Mouse (Mus musculus) heart, postnatal 0 days (tissue): ENCODE data around the gene Ccdc92b. TPM values are rescaled to one million over a fixed set of nuclear protein-coding genes. Genes with fewer than 3 reads are reported as not detected.

Experiments used
- ATAC-seq: fragments of 200-750 bp; cut with Nextera tagmentation; 2 replicates; pipeline ENCODE4 v1.8.0; 2017; ENCODE audit warnings: low read depth, moderate number of reproducible peaks, moderate library complexity; ENCODE audit not compliant: insufficient read depth
- DNase-seq: peaks from one replicate; pipeline ENCODE4 v3.0.0-alpha.2; 2016; ENCODE audit warnings: low spot score
- H3K27ac ChIP-seq: fragments of 300-500 bp; sonication (generic); 2 replicates; pipeline ENCODE4 v1.5.1; 2014; ENCODE audit warnings: low read depth, mild to moderate bottlenecking
- H3K27me3 ChIP-seq: fragments of 300-500 bp; sonication (generic); 2 replicates; pipeline ENCODE4 v1.6.1; 2014; ENCODE audit warnings: low read length, mixed read lengths; ENCODE audit not compliant: control insufficient read depth, insufficient read depth
- H3K36me3 ChIP-seq: fragments of 300-500 bp; sonication (generic); replicated peaks from 2 replicates; pipeline ENCODE4 v1.6.1; 2014; ENCODE audit warnings: low read length, mixed read lengths; ENCODE audit not compliant: control insufficient read depth, insufficient read depth
- H3K4me1 ChIP-seq: fragments of 300-500 bp; sonication (generic); 2 replicates; pipeline ENCODE4 v1.6.1; 2014; ENCODE audit warnings: antibody characterized with exemption; ENCODE audit not compliant: control insufficient read depth, insufficient read depth
- H3K4me2 ChIP-seq: fragments of 300-500 bp; sonication (generic); 2 replicates; pipeline ENCODE4 v1.6.1; 2014; ENCODE audit warnings: low read depth, mild to moderate bottlenecking, low read length, moderate library complexity
- H3K4me3 ChIP-seq: fragments of 300-500 bp; sonication (generic); 2 replicates; pipeline ENCODE4 v1.5.1; 2014; ENCODE audit warnings: low read depth, low read length
- H3K9ac ChIP-seq: fragments of 300-500 bp; sonication (generic); replicated peaks from 2 replicates; pipeline ENCODE4 v1.6.1; 2014; ENCODE audit warnings: low read depth, low read length, mixed read lengths
- H3K9me3 ChIP-seq: fragments of 300-500 bp; sonication (generic); replicated peaks from 2 replicates; pipeline ENCODE4 v1.6.1; 2016; ENCODE audit warnings: low read length; ENCODE audit not compliant: control insufficient read depth
- CTCF ChIP-seq: IDR thresholded peaks from 2 replicates; pipeline ENCODE4 v1.5.1; 2016; ENCODE audit warnings: antibody characterized with exemption, control low read depth, low read depth
- EP300 ChIP-seq: IDR thresholded peaks from 2 replicates; pipeline ENCODE4 v1.6.1; 2016; ENCODE audit warnings: antibody characterized with exemption, low read depth
- WGBS: fragments of 180-500 bp; shearing (Covaris S2); extraction: QIAGEN DNeasy Blood & Tissue Kit; methylation state at CpG from one replicate; pipeline ENCODE4 v1.1.7; 2014; 5-methylcytosine and 5-hydroxymethylcytosine counted together
- polyA plus RNA-seq: library from polyadenylated mRNA; unstranded; fragments of >200 nt; fragmentation: Nextera tagmentation; extraction: Ambion mirVana; gene quantifications from 2 replicates; pipeline ENCODE4 v1.2.1, GENCODE M21; 2015
- total RNA-seq: library from RNA; depleted of rRNA; stranded (reverse); fragments of >200 nt; gene quantifications from 2 replicates; pipeline ENCODE4 v1.2.3, GENCODE M21; 2014; ENCODE audit warnings: low replicate concordance

Gene Ccdc92b
- total and polyA plus RNA-seq, 2 experiments from 2014 or later: 0.63 TPM; not detected in 1

- Histone ChIP-seq H3K27me3 (no peaks in the 10 kb centered on the region), H3K9ac (no peak overlapping the region), H3K27ac (no peak overlapping the region), H3K4me3 (no peak overlapping the region), H3K36me3 (peaks cover 87% of the 10 kb centered on the region), H3K4me1 (no peaks in the 10 kb centered on the region), H3K4me2 (no peak overlapping the region), H3K9me3 (no peaks in the 10 kb centered on the region)
- no peak for DNase-seq
- TF ChIP-seq EP300 (no peak), CTCF (no peak)
- WGBS: 96% methylated on average over 14 of the region's 14 CpGs
- no peak for ATAC-seq
Observed at GRCm38 (mm10) chr11:74666776-74667581, 47.6 kb downstream of the Ccdc92b start.

DNA sequence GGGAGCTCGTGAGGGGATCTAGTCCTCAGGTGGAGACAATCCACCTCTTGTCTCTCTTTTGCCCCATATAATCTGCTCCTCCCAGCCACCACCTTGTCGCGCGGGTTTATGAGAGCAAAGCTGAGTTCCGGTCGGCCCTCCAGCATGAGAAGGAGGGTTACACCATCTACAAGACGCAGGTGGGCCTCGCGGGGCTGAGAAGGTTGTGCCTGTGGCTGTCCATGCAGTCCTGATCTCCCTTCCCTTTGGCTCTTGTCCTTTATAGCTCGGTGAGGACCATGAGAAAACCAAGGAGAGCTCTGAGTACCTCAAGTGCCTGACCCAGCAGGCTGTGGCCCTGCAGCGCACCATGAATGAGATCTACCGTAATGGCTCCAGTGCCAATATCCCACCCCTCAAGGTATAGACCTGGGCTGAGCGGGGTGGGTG is 48.2 kb downstream of the Ccdc92b start:
- H3K4me1 ChIP-seq: no peaks in the 10 kb centered on the region
- no peak for DNase-seq
- H3K4me3 ChIP-seq: no peak overlapping the region
- H3K27me3 ChIP-seq: no peaks in the 10 kb centered on the region
- whole genome bisulfite sequencing: 95% methylated on average over 13 of the region's 13 CpGs
- H3K4me2 ChIP-seq: no peak overlapping the region
- no peaks in the 10 kb centered on the region for H3K9me3 ChIP-seq
- ATAC-seq: no peak
- peaks cover 81% of the 10 kb centered on the region for H3K36me3 ChIP-seq
- no peak overlapping the region for H3K27ac ChIP-seq
- TF ChIP-seq EP300 (no peak), CTCF (no peak)
- H3K9ac ChIP-seq: no peak overlapping the region

DNA sequence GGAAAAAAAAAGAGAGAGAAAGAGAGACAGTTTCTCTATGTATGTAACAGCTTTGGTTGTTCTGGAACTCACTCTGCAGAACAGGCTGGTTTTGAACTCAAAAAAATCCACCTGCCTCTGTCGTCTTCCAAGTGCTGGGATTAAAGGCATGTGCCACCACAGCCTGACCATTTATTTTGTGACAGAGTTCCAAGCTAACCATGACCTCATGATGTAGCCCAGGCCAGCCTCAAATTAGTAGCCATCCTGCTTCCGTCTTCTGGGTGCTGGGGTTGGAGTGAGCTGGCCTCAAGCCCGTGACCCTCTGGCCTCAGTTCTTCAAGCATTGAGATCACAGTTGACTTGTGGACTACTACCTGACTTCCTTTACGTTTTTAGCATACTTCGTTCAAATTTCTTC is 49.1 kb downstream of the Ccdc92b start:
- TF ChIP-seq EP300 (no peak), CTCF (no peak)
- no peak overlapping the region for H3K4me3 ChIP-seq
- 88% methylated on average over 5 of the region's 5 CpGs for WGBS
- H3K27me3 ChIP-seq: no peaks in the 10 kb centered on the region
- H3K27ac ChIP-seq: no peak overlapping the region
- DNase-seq: no peak
- no peaks in the 10 kb centered on the region for H3K4me1 ChIP-seq
- no peaks in the 10 kb centered on the region for H3K9me3 ChIP-seq
- no peak overlapping the region for H3K9ac ChIP-seq
- H3K36me3 ChIP-seq: peaks cover 72% of the 10 kb centered on the region
- no peak overlapping the region for H3K4me2 ChIP-seq
- ATAC-seq: no peak

DNA sequence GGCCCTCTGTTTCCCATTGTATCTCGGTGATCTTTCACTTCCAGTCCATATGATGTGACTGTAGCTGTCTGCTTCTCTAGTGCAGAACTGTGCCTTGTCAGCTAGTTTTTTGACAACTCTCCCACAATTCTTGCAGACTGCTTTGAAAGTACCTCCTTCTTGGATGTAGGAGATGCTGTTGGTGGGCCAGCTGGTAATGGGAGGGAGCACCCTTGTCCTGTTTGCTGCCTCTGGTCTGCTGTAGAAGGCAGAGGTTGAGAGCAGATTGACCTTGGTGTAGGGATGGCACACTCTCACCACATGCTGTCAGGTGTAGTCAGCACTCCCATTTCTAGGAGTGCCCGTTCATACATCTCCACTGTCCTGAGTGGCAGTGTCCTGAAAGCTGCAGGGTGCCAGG is 49.6 kb downstream of the Ccdc92b start:
- Histone ChIP-seq H3K36me3 (peaks cover 68% of the 10 kb centered on the region), H3K4me1 (no peaks in the 10 kb centered on the region)

DNA sequence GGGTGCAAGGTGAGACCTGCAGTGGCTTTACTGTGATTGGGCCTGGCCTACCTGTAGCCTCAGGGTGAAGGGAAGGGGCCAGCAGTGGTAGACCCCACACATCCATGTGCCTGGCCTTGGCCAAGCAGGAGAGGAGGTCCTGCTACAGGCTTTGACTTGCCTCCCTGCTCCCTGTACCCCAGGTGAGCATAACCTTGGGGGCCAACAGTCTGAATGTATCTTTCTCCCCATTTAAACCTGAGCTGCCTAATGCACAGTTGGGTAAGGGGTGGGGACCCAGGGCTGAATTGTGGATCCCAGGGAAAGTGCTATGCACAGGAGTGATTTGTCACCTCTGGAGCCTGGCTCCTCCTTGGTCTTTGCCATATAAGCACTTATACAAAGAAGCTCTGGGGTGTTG is 50.7 kb downstream of the Ccdc92b start:
- Histone ChIP-seq H3K4me2 (no peak overlapping the region), H3K4me3 (no peak overlapping the region), H3K4me1 (no peaks in the 10 kb centered on the region), H3K9me3 (no peaks in the 10 kb centered on the region), H3K27ac (no peak overlapping the region), H3K9ac (no peak overlapping the region), H3K36me3 (peaks cover 68% of the 10 kb centered on the region), H3K27me3 (no peaks in the 10 kb centered on the region)
- DNase-seq (no peak), ATAC-seq (no peak)
- TF ChIP-seq CTCF: no peak
- no peak for TF ChIP-seq EP300

More for the DNA sequence above, 49.6 kb downstream of the Ccdc92b start:
- ATAC-seq (no peak), DNase-seq (no peak)
- no peak overlapping the region for H3K4me3 ChIP-seq
- H3K27ac ChIP-seq: no peak overlapping the region
- TF ChIP-seq EP300: no peak
- TF ChIP-seq CTCF: no peak
- H3K9me3 ChIP-seq: no peaks in the 10 kb centered on the region
- no peak overlapping the region for H3K9ac ChIP-seq
- WGBS: 76% methylated on average over 2 of the region's 2 CpGs
- H3K27me3 ChIP-seq: no peaks in the 10 kb centered on the region
- no peak overlapping the region for H3K4me2 ChIP-seq

DNA sequence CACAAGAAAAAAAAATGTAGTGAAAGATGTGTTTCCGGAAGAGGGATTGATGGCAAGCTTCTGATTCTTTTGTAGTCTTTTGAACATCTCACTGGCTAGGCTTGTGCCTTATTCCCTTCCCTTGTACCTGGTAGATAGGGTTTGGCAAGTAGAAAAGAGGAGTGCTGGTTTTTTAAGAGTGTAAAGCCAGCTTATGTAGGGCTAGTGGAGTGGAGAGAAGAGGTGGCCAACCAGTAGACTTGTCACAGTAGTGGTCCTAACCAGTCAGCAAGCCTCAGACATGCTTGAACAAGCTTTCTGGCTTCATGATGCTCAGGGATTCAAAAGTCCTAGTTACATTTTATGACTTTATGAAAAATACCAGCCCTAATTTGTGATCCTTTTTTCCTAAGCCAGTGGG is 51.6 kb downstream of the Ccdc92b start:
- 74% methylated on average over 1 of the region's 1 CpGs for WGBS

More for the DNA sequence above, 51.6 kb downstream of the Ccdc92b start:
- DNase-seq (no peak), ATAC-seq (no peak)
- H3K9ac ChIP-seq: no peak overlapping the region
- H3K4me1 ChIP-seq: no peaks in the 10 kb centered on the region
- H3K36me3 ChIP-seq: peaks cover 66% of the 10 kb centered on the region
- H3K27ac ChIP-seq: no peak overlapping the region
- no peaks in the 10 kb centered on the region for H3K27me3 ChIP-seq
- no peaks in the 10 kb centered on the region for H3K9me3 ChIP-seq
- no peak overlapping the region for H3K4me3 ChIP-seq
- no peak overlapping the region for H3K4me2 ChIP-seq
- TF ChIP-seq EP300: no peak
- TF ChIP-seq CTCF: no peak
